Mouse (Mus musculus) CH12.LX (cell line): ENCODE data around the gene Hist1h3g. TPM values are rescaled to one million over a fixed set of nuclear protein-coding genes. Genes with fewer than 3 reads are reported as not detected.

Experiments
- DNase-seq: peaks from one replicate; pipeline ENCODE4 v3.0.0-alpha.2; 2013; ENCODE audit errors: extremely low read depth
- H3K27ac ChIP-seq: 2 replicates; pipeline ENCODE4 v1.5.1; 2012; ENCODE audit warnings: low read depth, mild to moderate bottlenecking, control low read depth, moderate library complexity; ENCODE audit not compliant: insufficient read depth
- H3K27me3 ChIP-seq: replicated peaks from 2 replicates; pipeline ENCODE3; 2012; ENCODE audit warnings: inconsistent platforms
- H3K36me3 ChIP-seq, 2 experiments: replicated peaks in 1 of 2; 2 replicates each; pipeline versions ENCODE3 to v1.6.1; 2012; ENCODE audit warnings: inconsistent platforms in 1 of 2, low read length in 1 of 2, mild to moderate bottlenecking in 1 of 2, mixed read lengths in 1 of 2, moderate library complexity in 1 of 2; ENCODE audit not compliant: control insufficient read depth in 1 of 2, insufficient read depth in 1 of 2
- H3K4me1 ChIP-seq, 2 experiments: 2 replicates each; pipeline ENCODE4 v1.6.1; 2012; ENCODE audit warnings: inconsistent platforms in 1 of 2, moderate library complexity in 1 of 2; ENCODE audit not compliant: insufficient read depth in 2 of 2, control insufficient read depth in 1 of 2
- H3K4me2 ChIP-seq: 2 replicates; pipeline ENCODE4 v1.6.1; 2012; ENCODE audit warnings: low read depth, mild to moderate bottlenecking, control low read depth; ENCODE audit not compliant: poor library complexity, insufficient read depth, severe bottlenecking
- H3K4me3 ChIP-seq, 3 experiments: fragments of 150-350 bp in 1 of 3; sonication (generic) in 1 of 3; replicated peaks in 1 of 3; 2 replicates each; pipeline versions ENCODE3 to v1.5.1; 2011 to 2012; ENCODE audit warnings: low read depth in 2 of 3, low read length in 2 of 3, mild to moderate bottlenecking in 2 of 3, moderate library complexity in 2 of 3, control low read depth in 1 of 3, improper control_type of control experiment in 1 of 3, inconsistent platforms in 1 of 3, mixed read lengths in 1 of 3; ENCODE audit not compliant: poor library complexity in 1 of 3
- H3K79me2 ChIP-seq: replicated peaks from 2 replicates; pipeline ENCODE4 v1.6.1; 2012; ENCODE audit warnings: mild to moderate bottlenecking, moderate library complexity; ENCODE audit not compliant: control insufficient read depth, poor library complexity, insufficient read depth, severe bottlenecking; ENCODE audit errors: extremely low read depth
- H3K9ac ChIP-seq: 2 replicates; pipeline ENCODE4 v1.6.1; 2012; ENCODE audit warnings: low read depth, mild to moderate bottlenecking, control low read depth, moderate library complexity; ENCODE audit not compliant: insufficient read depth
- H3K9me3 ChIP-seq: replicated peaks from 2 replicates; pipeline ENCODE3; 2012; ENCODE audit warnings: low read length, inconsistent platforms, mixed read lengths
- BHLHE40 ChIP-seq: IDR thresholded peaks from 2 replicates; pipeline ENCODE4 v1.6.1; 2011; ENCODE audit warnings: mild to moderate bottlenecking, low read depth, low read length, improper control_type of control experiment
- CHD1 ChIP-seq: IDR thresholded peaks from 2 replicates; pipeline ENCODE4 v1.6.1; 2012; ENCODE audit warnings: low read depth, low read length, improper control_type of control experiment, inconsistent platforms
- CHD2 ChIP-seq: IDR thresholded peaks from 2 replicates; pipeline ENCODE4 v1.6.1; 2011; ENCODE audit warnings: low read length, improper control_type of control experiment
- E2F4 ChIP-seq: IDR thresholded peaks from 2 replicates; pipeline ENCODE4 v1.6.1; 2011; ENCODE audit warnings: low read depth, low read length, improper control_type of control experiment; ENCODE audit not compliant: insufficient replicate concordance
- ELF1 ChIP-seq: IDR thresholded peaks from 2 replicates; pipeline ENCODE4 v1.6.1; 2014; ENCODE audit warnings: low read depth, mild to moderate bottlenecking, inconsistent platforms, low read length, improper control_type of control experiment
- EP300 ChIP-seq: IDR thresholded peaks from 2 replicates; pipeline ENCODE4 v1.6.1; 2011; ENCODE audit warnings: low read length, improper control_type of control experiment
- HCFC1 ChIP-seq: IDR thresholded peaks from 2 replicates; pipeline ENCODE4 v1.6.1; 2012; ENCODE audit warnings: low read depth, mild to moderate bottlenecking, inconsistent platforms, low read length, improper control_type of control experiment
- IRF4 ChIP-seq: IDR thresholded peaks from 2 replicates; pipeline ENCODE4 v1.6.1; 2014; ENCODE audit warnings: low read depth, mild to moderate bottlenecking, inconsistent platforms, low read length, improper control_type of control experiment
- JUN ChIP-seq: IDR thresholded peaks from 2 replicates; pipeline ENCODE4 v1.6.1; 2011; ENCODE audit warnings: low read depth, mild to moderate bottlenecking, low read length, improper control_type of control experiment, moderate library complexity; ENCODE audit not compliant: insufficient read depth
- KAT2A ChIP-seq: IDR thresholded peaks from 2 replicates; pipeline ENCODE4 v1.6.1; 2012; ENCODE audit warnings: low read length, improper control_type of control experiment, inconsistent platforms; ENCODE audit not compliant: insufficient replicate concordance
- MAFK ChIP-seq: IDR thresholded peaks from 2 replicates; pipeline ENCODE4 v1.6.1; 2011; ENCODE audit warnings: low read length, improper control_type of control experiment; ENCODE audit not compliant: insufficient replicate concordance
- MAZ ChIP-seq: IDR thresholded peaks from 2 replicates; pipeline ENCODE4 v1.6.1; 2012; ENCODE audit warnings: low read depth, mild to moderate bottlenecking, inconsistent platforms, low read length, improper control_type of control experiment, moderate library complexity
- MEF2A ChIP-seq: IDR thresholded peaks from 2 replicates; pipeline ENCODE4 v1.6.1; 2014; ENCODE audit warnings: low read depth, mild to moderate bottlenecking, inconsistent platforms, low read length, improper control_type of control experiment, borderline replicate concordance
- MYC ChIP-seq: IDR thresholded peaks from 2 replicates; pipeline ENCODE4 v1.6.1; 2011; ENCODE audit warnings: low read depth, mild to moderate bottlenecking, improper control_type of control experiment, low read length
- NRF1 ChIP-seq: IDR thresholded peaks from 2 replicates; pipeline ENCODE4 v1.6.1; 2014; ENCODE audit warnings: low read depth, mild to moderate bottlenecking, inconsistent platforms, low read length, improper control_type of control experiment, moderate library complexity
- PAX5 ChIP-seq: IDR thresholded peaks from 2 replicates; pipeline ENCODE4 v1.6.1; 2012; ENCODE audit warnings: low read length, inconsistent platforms, mixed read lengths
- POLR2A ChIP-seq: IDR thresholded peaks from 2 replicates; pipeline ENCODE4 v1.6.1; 2011; ENCODE audit warnings: low read depth, mild to moderate bottlenecking, improper control_type of control experiment, low read length
- SIN3A ChIP-seq: IDR thresholded peaks from 2 replicates; pipeline ENCODE4 v1.6.1; 2012; ENCODE audit warnings: low read length, improper control_type of control experiment, inconsistent platforms
- SMC3 ChIP-seq: IDR thresholded peaks from 2 replicates; pipeline ENCODE4 v1.6.1; 2011; ENCODE audit warnings: low read depth, low read length, improper control_type of control experiment
- TBP ChIP-seq: conservative IDR thresholded peaks from 2 replicates; pipeline ENCODE4 v1.6.1; 2011; ENCODE audit warnings: low read depth, low read length, improper control_type of control experiment
- TCF12 ChIP-seq: IDR thresholded peaks from 2 replicates; pipeline ENCODE4 v1.6.1; 2014; ENCODE audit warnings: low read depth, mild to moderate bottlenecking, inconsistent platforms, low read length, improper control_type of control experiment
- UBTF ChIP-seq: IDR thresholded peaks from 2 replicates; pipeline ENCODE4 v1.6.1; 2012; ENCODE audit warnings: low read depth, mild to moderate bottlenecking, inconsistent platforms, low read length, improper control_type of control experiment, moderate library complexity
- USF1 ChIP-seq: IDR thresholded peaks from 2 replicates; pipeline ENCODE4 v1.6.1; 2014; ENCODE audit warnings: low read depth, mild to moderate bottlenecking, inconsistent platforms, low read length, improper control_type of control experiment
- ZC3H11A ChIP-seq: IDR thresholded peaks from 2 replicates; pipeline ENCODE4 v1.6.1; 2012; ENCODE audit warnings: low read depth, mild to moderate bottlenecking, inconsistent platforms, low read length, improper control_type of control experiment
- ZMIZ1 ChIP-seq: IDR thresholded peaks from 2 replicates; pipeline ENCODE4 v1.6.1; 2012; ENCODE audit warnings: low read depth, mild to moderate bottlenecking, inconsistent platforms, low read length, improper control_type of control experiment
- ZNF384 ChIP-seq: IDR thresholded peaks from 2 replicates; pipeline ENCODE4 v1.6.1; 2012; ENCODE audit warnings: low read depth, low read length, improper control_type of control experiment, inconsistent platforms
- dilution Hi-C: fragments of 300-500 bp; cut with MboI; formaldehyde crosslinking; loops from 2 replicates; pipeline ENCODE4 v1.14.3; 2020; ENCODE audit warnings: low sequenced_read_pairs; ENCODE audit not compliant: extremely low pct_unique_long_range_greater_than_20kb, extremely low pct_ligation_motif_present
- in situ Hi-C: fragments of 300-500 bp; cut with MboI; formaldehyde crosslinking; loops from 3 replicates; pipeline ENCODE4 v1.14.3; 2019; ENCODE audit warnings: low sequenced_read_pairs, low pct_ligation_motif_present, low pct_unique_long_range_greater_than_20kb, mixed read lengths
- polyA plus RNA-seq: library from polyadenylated mRNA; unstranded; fragments of >175 nt; gene quantifications from 2 replicates; pipeline ENCODE4 v1.2.1, GENCODE M21; 2012; ENCODE audit warnings: low read depth; ENCODE audit not compliant: insufficient read length
- total RNA-seq, 2 experiments: library from RNA; depleted of rRNA; stranded (reverse); fragments of 300-350 nt in 1 of 2; fragments of >200 nt in 1 of 2; gene quantifications; 2 replicates each; pipeline ENCODE4 v1.2.3; 2012 to 2014

Hist1h3g gene
- total and polyA plus RNA-seq, 3 experiments: 3.4 to 608 (median 75.3) TPM

GRCm38 (mm10) chr13:23516822-23517602 lies 18.2 kb upstream of the Hist1h3g start:
- no peaks in the 10 kb centered on the region for H3K9me3 ChIP-seq
- DNase-seq: peak; percentile 69
- no peaks in the 10 kb centered on the region for H3K36me3 ChIP-seq
- peak overlapping the region; percentile 14; the same call in 1 of the 2 replicates for H3K9ac ChIP-seq
- TF ChIP-seq MAFK (peak; percentile 96), EP300 (no peak), MEF2A (no peak), KAT2A (peak; percentile 79; the same call in 1 of the 2 replicates), BHLHE40 (no peak), USF1 (no peak), PAX5 (no peak), MAZ (no peak), CHD1 (peak; percentile 89; the same call in 1 of the 2 replicates), NRF1 (peak; percentile 46; the same call in 1 of the 2 replicates), HCFC1 (no peak), TBP (peak; percentile 99), SMC3 (no peak), IRF4 (0 out of 2 replicates have a peak, but pooled peaks have one; percentile 27), ZC3H11A (no peak), UBTF (no peak), TCF12 (no peak), POLR2A (no peak), MYC (no peak), ZNF384 (peak; percentile 24; the same call in 1 of the 2 replicates), CHD2 (no peak), ELF1 (peak; percentile 95), ZMIZ1 (no peak), JUN (no peak), SIN3A (0 out of 2 replicates have a peak, but pooled peaks have one; percentile 52), E2F4 (no peak; the same call in 1 of the 2 replicates)
- TF ChIP-seq, all 38 proteins: peak for 9
- dilution Hi-C loops: no loop called here
- H3K4me3 ChIP-seq: peak overlapping the region; percentile 53 to 65 (median 64)
- H3K27ac ChIP-seq: peak overlapping the region; percentile 42; the same call in 1 of the 2 replicates
- in situ Hi-C loops: loop anchor here (25.0 kb wide), 1 partner anchor 1580 kb away; the partner anchor contains the start of gene Zfp184
- no peaks in the 10 kb centered on the region for H3K79me2 ChIP-seq
- peaks cover 3 to 31% of the 10 kb centered on the region in 2 experiments; a peak in 3 of 4 replicates for H3K4me1 ChIP-seq
- H3K27me3 ChIP-seq: no peaks in the 10 kb centered on the region
- H3K4me2 ChIP-seq: peak overlapping the region; percentile 80
